Mouse (Mus musculus) heart, postnatal 4 days (tissue): ENCODE data around the gene Reck. TPM values are rescaled to one million over a fixed set of nuclear protein-coding genes. Genes with fewer than 3 reads are reported as not detected.
A peak's percentile ranks its signal among the peaks of the same experiment; 100 is the strongest.

Source experiments
- DNase-seq: peaks from one replicate; pipeline ENCODE4 v3.0.0; 2021
- total RNA-seq, 2 experiments: library from RNA; stranded (reverse); gene quantifications; 2 replicates each; pipeline ENCODE4 v1.2.3; 2021

The Reck gene
- total RNA-seq, 2 experiments from 2014 or later = 11.7 to 11.9 TPM

GRCm38 (mm10) chr4:43906443-43906842 is 31.1 kb downstream of the Reck start:
- peak; percentile 55 for DNase-seq

- DNase-seq = no peak
Measured at GRCm38 (mm10) chr4:43918221-43918620, 42.9 kb downstream of the Reck start.

- no peak for DNase-seq
Measured at GRCm38 (mm10) chr4:43920602-43921001, 45.3 kb downstream of the Reck start.

- no peak for DNase-seq
Measured at GRCm38 (mm10) chr4:43925125-43925524, 49.8 kb downstream of the Reck start.

- DNase-seq = peak; percentile 91
Measured at GRCm38 (mm10) chr4:43925779-43926178, 50.4 kb downstream of the Reck start.

- peak; percentile 44 for DNase-seq
Measured at GRCm38 (mm10) chr4:43927826-43928225, 52.5 kb downstream of the Reck start.

GRCm38 (mm10) chr4:43931877-43932276 is 56.5 kb downstream of the Reck start:
- no peak for DNase-seq

GRCm38 (mm10) chr4:43936186-43936585 is 60.9 kb downstream of the Reck start:
- DNase-seq = no peak

GRCm38 (mm10) chr4:43936749-43937674 is 61.7 kb downstream of the Reck start:
- no peak for DNase-seq

GRCm38 (mm10) chr4:43941315-43941714 is 66.0 kb downstream of the Reck start:
- DNase-seq = no peak

- DNase-seq = no peak
Measured at GRCm38 (mm10) chr4:43942421-43942820, 67.1 kb downstream of the Reck start.

- DNase-seq = no peak
Measured at GRCm38 (mm10) chr4:43947571-43947970, 72.2 kb downstream of the Reck start.

- DNase-seq = peak; percentile 94
Measured at GRCm38 (mm10) chr4:43957292-43957845, 82.0 kb downstream of the Reck start, which contains the start of gene Glipr2. Gene Glipr2 (plus strand): TSS chr4:43957401.

GRCm38 (mm10) chr4:43957846-43958461 is 82.6 kb downstream of the Reck start:
- DNase-seq = peak; percentile 79

- DNase-seq = no peak
Measured at GRCm38 (mm10) chr4:43959523-43960179, 84.3 kb downstream of the Reck start.

GRCm38 (mm10) chr4:43960207-43960606 is 84.9 kb downstream of the Reck start:
- DNase-seq = no peak

GRCm38 (mm10) chr4:43964326-43964833 is 89.0 kb downstream of the Reck start:
- no peak for DNase-seq

GRCm38 (mm10) chr4:43964951-43965684 is 89.8 kb downstream of the Reck start:
- no peak for DNase-seq

- no peak for DNase-seq
Measured at GRCm38 (mm10) chr4:43965856-43966535, 90.7 kb downstream of the Reck start.

- DNase-seq = peak; percentile 79
Measured at GRCm38 (mm10) chr4:43968650-43969049, 93.3 kb downstream of the Reck start.

- DNase-seq = peak; percentile 49
Measured at GRCm38 (mm10) chr4:43969373-43969772, 94.0 kb downstream of the Reck start.
